Mouse (Mus musculus) gonadal fat pad, adult 2 months (tissue): Measurements from ENCODE around the gene Prkcg. TPM values are rescaled to one million over a fixed set of nuclear protein-coding genes. Genes with fewer than 3 reads are reported as not detected.
"Not testable (repeated sequence)": the region's sequence is repeated elsewhere in the genome, so short reads cannot be mapped to it uniquely, and the experiment has no call there.

Experiments
- DNase-seq: peaks from one replicate; pipeline ENCODE4 v3.0.0-alpha.2; 2012; ENCODE audit warnings: low read depth
- polyA plus RNA-seq: library from polyadenylated mRNA; depleted of rRNA; stranded (reverse); fragments of >200 nt; gene quantifications from 2 replicates; pipeline ENCODE4 v1.2.3, GENCODE M21; 2012; rRNA removed

Gene Prkcg
- 2.6 and 4.8 TPM in 2 replicates for polyA plus RNA-seq

GRCm38 (mm10) chr7:3288976-3289970, at the start of gene Prkcg, which contains the start of gene Myadm:
TSS of gene Prkcg (plus strand) at chr7:3289179.
TSS of gene Myadm (plus strand) at chr7:3289080.
- no peak for DNase-seq

DNA sequence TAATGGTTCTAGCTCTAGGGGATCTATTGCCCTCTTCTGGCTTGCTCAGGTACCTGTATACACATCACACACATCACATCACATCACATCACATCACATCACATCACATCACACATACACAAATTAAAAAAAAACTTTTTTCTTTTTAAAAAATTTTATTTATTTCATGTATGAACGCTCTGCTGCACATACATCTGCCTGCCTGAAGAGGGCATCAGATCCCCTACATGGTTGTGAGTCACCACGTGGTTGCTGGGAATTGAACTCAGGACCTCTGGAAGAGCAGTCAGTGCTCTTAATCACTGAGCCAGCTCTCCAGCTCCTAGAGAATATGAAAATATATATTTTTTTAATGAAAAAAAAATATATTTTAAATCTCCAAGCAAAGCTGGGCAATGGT, 49.8 kb upstream of the Prkcg start:
- no peak for DNase-seq

DNA sequence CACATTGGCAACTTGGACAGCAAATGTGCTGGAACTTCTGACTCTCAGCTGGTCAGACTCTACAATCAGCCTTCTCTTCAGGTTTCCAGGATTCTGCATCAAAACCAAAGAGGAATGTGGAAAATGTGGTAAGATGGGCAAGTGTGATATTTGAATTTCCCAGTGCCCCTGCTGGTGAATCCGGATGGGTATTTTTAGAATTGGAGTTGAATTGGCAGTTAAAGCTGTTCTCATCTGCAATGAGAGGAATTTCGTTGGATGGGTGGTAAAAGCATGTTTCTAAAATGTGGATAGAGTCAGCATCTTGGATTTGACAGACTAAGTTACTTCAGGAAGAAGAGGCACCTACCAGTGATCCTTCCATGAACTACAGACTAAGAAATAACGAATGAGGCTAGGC, 28.3 kb upstream of the Prkcg start:
- no peak for DNase-seq

- no peak for DNase-seq
Measured at GRCm38 (mm10) chr7:3261446-3261845, 27.5 kb upstream of the Prkcg start.

DNA sequence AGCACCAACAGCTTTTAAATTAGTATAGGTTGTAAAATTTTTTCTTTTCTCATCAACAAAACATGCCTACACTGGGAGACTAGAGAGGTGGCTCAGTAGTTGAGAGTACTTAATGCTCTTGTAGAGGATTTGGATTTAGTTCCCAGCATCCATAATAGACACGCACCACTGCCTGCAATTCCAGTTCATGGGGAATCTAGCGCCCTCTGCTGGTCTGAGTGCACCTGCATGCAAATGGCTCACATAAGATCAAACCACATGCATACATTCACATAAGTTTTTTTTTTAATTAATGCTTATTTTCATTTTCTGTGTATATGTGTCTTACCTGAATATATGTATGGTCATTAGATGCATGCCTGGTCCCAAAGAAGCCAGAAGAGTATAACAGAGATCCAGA, 26.2 kb upstream of the Prkcg start:
- DNase-seq = no peak

- no peak for DNase-seq
Measured at GRCm38 (mm10) chr7:3264390-3265022, 24.5 kb upstream of the Prkcg start.

GRCm38 (mm10) chr7:3265311-3265710, 23.7 kb upstream of the Prkcg start:
- no peak for DNase-seq

- no peak for DNase-seq
Measured at GRCm38 (mm10) chr7:3267261-3267660, 21.7 kb upstream of the Prkcg start.

GRCm38 (mm10) chr7:3267888-3268287, 21.1 kb upstream of the Prkcg start:
- DNase-seq = no peak

DNA sequence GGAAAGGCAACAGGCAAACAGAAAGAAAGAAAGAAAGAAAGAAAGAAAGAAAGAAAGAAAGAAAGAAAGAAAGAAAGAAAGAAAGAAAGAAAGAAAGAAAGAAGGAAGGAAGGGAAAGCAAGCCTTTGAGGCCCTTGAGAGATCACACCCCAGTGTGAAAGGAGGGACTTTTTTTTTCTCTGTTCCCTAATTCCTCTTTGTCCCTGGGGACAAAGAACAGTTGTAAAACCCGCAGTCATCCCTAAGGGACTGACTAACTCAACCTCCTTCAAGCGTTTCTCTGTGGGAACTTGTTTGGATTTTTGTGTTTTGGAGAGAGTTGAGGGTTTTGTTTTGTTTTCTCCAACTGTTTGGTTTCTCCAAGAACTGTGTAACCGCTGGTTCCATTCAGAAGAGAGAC, 20.7 kb upstream of the Prkcg start:
- DNase-seq = no peak

DNA sequence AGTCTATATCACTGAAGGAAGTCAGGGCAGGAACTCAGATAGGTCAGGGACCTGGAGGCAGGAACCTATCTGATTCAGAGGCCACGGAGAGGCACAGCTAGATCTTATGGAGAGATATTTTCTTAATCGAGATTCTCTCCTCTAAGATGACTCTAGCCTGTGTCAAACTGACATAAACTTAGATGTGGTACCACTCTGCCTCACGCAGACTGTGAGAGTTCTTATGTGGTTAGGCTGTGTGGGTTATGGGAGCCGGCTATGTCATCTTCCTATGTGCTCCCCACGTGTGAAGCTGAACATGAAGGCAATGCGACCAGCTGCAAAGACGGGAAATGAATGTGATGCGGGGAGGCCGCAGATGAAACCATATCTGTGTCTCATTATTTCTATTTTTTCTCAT, 16.8 kb upstream of the Prkcg start:
- DNase-seq = no peak

GRCm38 (mm10) chr7:3275455-3276170, 13.4 kb upstream of the Prkcg start:
- DNase-seq = no peak

- DNase-seq = not testable (repeated sequence)
Measured at GRCm38 (mm10) chr7:3276781-3277180, 12.2 kb upstream of the Prkcg start.

GRCm38 (mm10) chr7:3280080-3280653, 8.8 kb upstream of the Prkcg start:
- DNase-seq = no peak

DNA sequence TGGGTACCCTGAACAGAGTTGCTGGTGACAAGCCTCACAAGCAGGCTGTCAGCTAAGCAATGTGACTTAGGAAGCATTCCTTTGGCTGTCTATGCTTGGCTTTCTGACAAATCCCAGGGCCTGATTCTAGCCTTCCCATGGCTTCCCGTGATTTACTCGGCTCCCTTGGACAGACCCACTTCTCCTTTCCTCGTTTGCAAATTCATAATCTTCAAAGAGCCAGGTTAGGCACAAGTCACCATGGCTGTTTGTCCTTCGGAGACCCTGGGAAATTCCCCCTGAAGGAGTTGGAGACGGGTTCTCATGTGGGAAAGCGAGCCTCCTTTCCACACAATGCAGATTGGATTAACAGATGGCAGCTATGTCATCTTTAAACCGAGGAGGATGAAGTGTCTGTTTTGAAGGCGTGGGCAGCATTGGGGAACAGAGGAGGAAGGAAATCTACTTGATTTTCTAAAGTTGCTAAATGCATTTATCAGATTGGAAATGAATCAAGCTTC, 8.3 kb upstream of the Prkcg start:
- DNase-seq = no peak

- no peak for DNase-seq
Measured at GRCm38 (mm10) chr7:3281741-3282140, 7.2 kb upstream of the Prkcg start.

GRCm38 (mm10) chr7:3283081-3283875, 5.7 kb upstream of the Prkcg start:
- DNase-seq = no peak

GRCm38 (mm10) chr7:3284604-3285003, 4.4 kb upstream of the Prkcg start:
- no peak for DNase-seq

DNA sequence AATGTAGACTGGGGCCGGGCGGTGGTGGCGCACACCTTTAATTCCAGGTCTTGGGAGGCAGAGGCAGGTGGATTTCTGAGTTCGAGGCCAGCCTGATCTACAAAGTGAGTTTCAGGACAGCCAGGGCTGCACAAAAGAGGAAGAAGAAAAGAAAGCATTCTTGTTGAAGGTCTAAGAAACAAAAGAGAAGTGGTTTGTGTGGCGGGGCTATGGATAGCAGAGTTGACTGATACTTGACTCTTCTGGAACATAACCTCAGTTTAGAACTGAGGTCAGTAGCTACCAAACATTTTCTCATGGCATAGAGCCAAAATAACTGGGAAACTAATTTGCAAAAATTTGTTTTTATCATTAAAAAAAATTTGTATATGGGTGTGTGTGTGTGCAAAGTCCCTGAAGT, 2.9 kb upstream of the Prkcg start:
- no peak for DNase-seq

DNA sequence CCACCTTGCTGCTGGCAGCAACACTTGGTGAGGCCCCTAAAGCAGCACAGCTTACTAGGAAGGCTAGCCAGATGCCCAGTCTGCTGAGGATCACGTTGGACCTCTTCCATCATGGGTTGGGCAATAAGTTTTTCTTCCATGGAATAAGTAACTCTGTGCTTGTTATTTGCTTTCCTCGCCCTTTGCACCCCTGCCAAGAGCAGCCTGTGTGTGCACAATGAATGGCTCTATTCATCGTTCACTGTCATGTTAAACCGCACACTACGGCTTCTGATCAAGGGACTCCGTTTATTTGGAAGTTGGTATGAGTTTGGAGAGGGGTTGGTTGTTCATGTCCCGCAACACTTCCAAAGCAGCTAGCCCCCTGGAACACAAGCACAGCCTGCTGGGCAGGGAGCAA, 1.8 kb upstream of the Prkcg start:
- no peak for DNase-seq
